Mouse (Mus musculus): ENCODE results near the gene C1qtnf7. TPM values are rescaled to one million over a fixed set of nuclear protein-coding genes. Genes with fewer than 3 reads are reported as not detected.

The C1qtnf7 gene
- polyA plus RNA-seq, 1 experiment, result not detected

- Histone ChIP-seq H3K4me3 (replicated peaks) (no peak overlapping the region), H3K36me3 (ENCODE audit: control insufficient read depth) (no peaks in the 10 kb centered on the region), H3K27me3 (ENCODE audit: control insufficient read depth) (no peaks in the 10 kb centered on the region), H3K9me3 (ENCODE audit: control insufficient read depth, low read length) (no peaks in the 10 kb centered on the region), H3K4me1 (ENCODE audit: control insufficient read depth) (no peaks in the 10 kb centered on the region)
- no peak for TF ChIP-seq GATA1 (IDR thresholded peaks at IDR 0.05; ENCODE audit: low read length)
- no peak for TF ChIP-seq TAL1 (IDR thresholded peaks at IDR 0.05; ENCODE audit: low read length)
These were observed 11.7 kb downstream of the C1qtnf7 start for GRCm38 (mm10) chr5:43526874-43527584.

GRCm38 (mm10) chr5:43530186-43530585, 14.8 kb downstream of the C1qtnf7 start:
- TF ChIP-seq GATA1 (IDR thresholded peaks at IDR 0.05; ENCODE audit: low read length) (no peak), TAL1 (IDR thresholded peaks at IDR 0.05; ENCODE audit: low read length) (no peak)
- H3K36me3 ChIP-seq (ENCODE audit: control insufficient read depth), result no peaks in the 10 kb centered on the region
- no peaks in the 10 kb centered on the region for H3K27me3 ChIP-seq (ENCODE audit: control insufficient read depth)
- no peaks in the 10 kb centered on the region for H3K4me1 ChIP-seq (ENCODE audit: control insufficient read depth)
- H3K4me3 ChIP-seq (replicated peaks), result no peak overlapping the region
- no peaks in the 10 kb centered on the region for H3K9me3 ChIP-seq (ENCODE audit: control insufficient read depth, low read length)

GRCm38 (mm10) chr5:43530886-43531285, 15.5 kb downstream of the C1qtnf7 start:
- no peaks in the 10 kb centered on the region for H3K9me3 ChIP-seq (ENCODE audit: control insufficient read depth, low read length)
- no peaks in the 10 kb centered on the region for H3K4me1 ChIP-seq (ENCODE audit: control insufficient read depth)
- TF ChIP-seq TAL1 (IDR thresholded peaks at IDR 0.05; ENCODE audit: low read length), result no peak
- no peak for TF ChIP-seq GATA1 (IDR thresholded peaks at IDR 0.05; ENCODE audit: low read length)
- H3K36me3 ChIP-seq (ENCODE audit: control insufficient read depth), result no peaks in the 10 kb centered on the region
- no peaks in the 10 kb centered on the region for H3K27me3 ChIP-seq (ENCODE audit: control insufficient read depth)
- no peak overlapping the region for H3K4me3 ChIP-seq (replicated peaks)

GRCm38 (mm10) chr5:43538322-43539167, 23.2 kb downstream of the C1qtnf7 start:
- TF ChIP-seq TAL1 (IDR thresholded peaks at IDR 0.05; ENCODE audit: low read length) (no peak), GATA1 (IDR thresholded peaks at IDR 0.05; ENCODE audit: low read length) (no peak)
- H3K9me3 ChIP-seq (ENCODE audit: control insufficient read depth, low read length), result peaks cover 2% of the 10 kb centered on the region; the same call in 1 of the 2 replicates
- H3K4me1 ChIP-seq (ENCODE audit: control insufficient read depth), result no peaks in the 10 kb centered on the region
- no peaks in the 10 kb centered on the region for H3K36me3 ChIP-seq (ENCODE audit: control insufficient read depth)
- H3K4me3 ChIP-seq (replicated peaks), result no peak overlapping the region
- no peaks in the 10 kb centered on the region for H3K27me3 ChIP-seq (ENCODE audit: control insufficient read depth)

- no peaks in the 10 kb centered on the region for H3K36me3 ChIP-seq (ENCODE audit: control insufficient read depth)
- H3K27me3 ChIP-seq (ENCODE audit: control insufficient read depth), result no peaks in the 10 kb centered on the region
- peaks cover 2% of the 10 kb centered on the region; the same call in 1 of the 2 replicates for H3K9me3 ChIP-seq (ENCODE audit: control insufficient read depth, low read length)
- TF ChIP-seq TAL1 (IDR thresholded peaks at IDR 0.05; ENCODE audit: low read length) (no peak), GATA1 (IDR thresholded peaks at IDR 0.05; ENCODE audit: low read length) (no peak)
- no peak overlapping the region for H3K4me3 ChIP-seq (replicated peaks)
- H3K4me1 ChIP-seq (ENCODE audit: control insufficient read depth), result no peaks in the 10 kb centered on the region
These were observed 23.8 kb downstream of the C1qtnf7 start for GRCm38 (mm10) chr5:43539168-43539516.

GRCm38 (mm10) chr5:43539871-43540270, 24.5 kb downstream of the C1qtnf7 start:
- H3K27me3 ChIP-seq (ENCODE audit: control insufficient read depth), result no peaks in the 10 kb centered on the region
- no peak overlapping the region for H3K4me3 ChIP-seq (replicated peaks)
- H3K9me3 ChIP-seq (ENCODE audit: control insufficient read depth, low read length), result peaks cover 2% of the 10 kb centered on the region; the same call in 1 of the 2 replicates
- H3K4me1 ChIP-seq (ENCODE audit: control insufficient read depth), result no peaks in the 10 kb centered on the region
- no peaks in the 10 kb centered on the region for H3K36me3 ChIP-seq (ENCODE audit: control insufficient read depth)
- no peak for TF ChIP-seq TAL1 (IDR thresholded peaks at IDR 0.05; ENCODE audit: low read length)
- TF ChIP-seq GATA1 (IDR thresholded peaks at IDR 0.05; ENCODE audit: low read length), result no peak

GRCm38 (mm10) chr5:43541492-43541891, 26.2 kb downstream of the C1qtnf7 start:
- no peaks in the 10 kb centered on the region for H3K27me3 ChIP-seq (ENCODE audit: control insufficient read depth)
- H3K36me3 ChIP-seq (ENCODE audit: control insufficient read depth), result no peaks in the 10 kb centered on the region
- TF ChIP-seq TAL1 (IDR thresholded peaks at IDR 0.05; ENCODE audit: low read length) (no peak), GATA1 (IDR thresholded peaks at IDR 0.05; ENCODE audit: low read length) (no peak)
- peaks cover 2% of the 10 kb centered on the region; the same call in 1 of the 2 replicates for H3K9me3 ChIP-seq (ENCODE audit: control insufficient read depth, low read length)
- no peaks in the 10 kb centered on the region for H3K4me1 ChIP-seq (ENCODE audit: control insufficient read depth)
- H3K4me3 ChIP-seq (replicated peaks), result no peak overlapping the region

GRCm38 (mm10) chr5:43542246-43542845, 27.0 kb downstream of the C1qtnf7 start:
- TF ChIP-seq TAL1 (IDR thresholded peaks at IDR 0.05; ENCODE audit: low read length), result no peak
- TF ChIP-seq GATA1 (IDR thresholded peaks at IDR 0.05; ENCODE audit: low read length), result no peak

GRCm38 (mm10) chr5:43549951-43550350, 34.6 kb downstream of the C1qtnf7 start:
- Histone ChIP-seq H3K9me3 (ENCODE audit: control insufficient read depth, low read length) (no peaks in the 10 kb centered on the region), H3K4me1 (ENCODE audit: control insufficient read depth) (no peaks in the 10 kb centered on the region), H3K27me3 (ENCODE audit: control insufficient read depth) (no peaks in the 10 kb centered on the region), H3K4me3 (replicated peaks) (no peak overlapping the region), H3K36me3 (ENCODE audit: control insufficient read depth) (no peaks in the 10 kb centered on the region)
- TF ChIP-seq GATA1 (IDR thresholded peaks at IDR 0.05; ENCODE audit: low read length) (no peak), TAL1 (IDR thresholded peaks at IDR 0.05; ENCODE audit: low read length) (no peak)

More at GRCm38 (mm10) chr5:43542246-43542845, 27.0 kb downstream of the C1qtnf7 start:
- H3K27me3 ChIP-seq (ENCODE audit: control insufficient read depth), result no peaks in the 10 kb centered on the region
- no peaks in the 10 kb centered on the region for H3K36me3 ChIP-seq (ENCODE audit: control insufficient read depth)
- no peaks in the 10 kb centered on the region for H3K4me1 ChIP-seq (ENCODE audit: control insufficient read depth)
- H3K9me3 ChIP-seq (ENCODE audit: control insufficient read depth, low read length), result peaks cover 2% of the 10 kb centered on the region; the same call in 1 of the 2 replicates
- H3K4me3 ChIP-seq (replicated peaks), result no peak overlapping the region

All from erythroblast, embryonic 14.5 days (primary cell).